Mouse (Mus musculus) cerebellum, postnatal 25 days (tissue): ENCODE measurements around the gene Sppl2b.
"Not testable (repeated sequence)": the region's sequence is repeated elsewhere in the genome, so short reads cannot be mapped to it uniquely, and the experiment has no call there.

Experiments used
- DNase-seq, 2 experiments: peaks; one replicate each; pipeline ENCODE4 v3.0.0; 2021; ENCODE audit warnings: mixed read lengths in 2 of 2

Gene Sppl2b

GRCm38 (mm10) chr10:80854913-80855748 is at the start of gene Sppl2b, which contains the start of gene Lsm7:
Gene Sppl2b, plus strand, starts transcription at chr10:80855275.
Gene Lsm7, minus strand, starts transcription at chr10:80855209.
- DNase-seq: peak; percentile 99

DNA sequence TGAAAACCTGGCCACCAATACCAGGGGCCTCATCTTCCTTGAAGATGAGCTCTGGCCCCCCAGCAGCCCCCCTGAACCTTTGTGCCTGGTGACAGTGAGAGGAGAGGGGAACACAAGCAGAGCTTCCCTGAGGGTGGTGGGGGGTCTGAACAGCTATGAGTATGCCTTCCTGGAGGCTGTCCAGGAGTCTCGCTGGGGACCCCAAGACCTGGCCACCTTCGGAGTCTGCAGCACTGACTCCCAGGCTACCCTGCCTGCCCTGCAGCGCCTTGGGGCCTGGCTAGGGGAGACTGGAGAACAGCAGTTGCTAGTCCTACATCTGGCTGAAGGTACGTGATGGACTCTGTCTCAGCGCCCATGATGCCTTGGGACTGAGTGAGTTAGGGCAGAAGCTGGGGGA is 49.8 kb upstream of the Sppl2b start:
- peak; percentile 16 to 47 for DNase-seq

DNA sequence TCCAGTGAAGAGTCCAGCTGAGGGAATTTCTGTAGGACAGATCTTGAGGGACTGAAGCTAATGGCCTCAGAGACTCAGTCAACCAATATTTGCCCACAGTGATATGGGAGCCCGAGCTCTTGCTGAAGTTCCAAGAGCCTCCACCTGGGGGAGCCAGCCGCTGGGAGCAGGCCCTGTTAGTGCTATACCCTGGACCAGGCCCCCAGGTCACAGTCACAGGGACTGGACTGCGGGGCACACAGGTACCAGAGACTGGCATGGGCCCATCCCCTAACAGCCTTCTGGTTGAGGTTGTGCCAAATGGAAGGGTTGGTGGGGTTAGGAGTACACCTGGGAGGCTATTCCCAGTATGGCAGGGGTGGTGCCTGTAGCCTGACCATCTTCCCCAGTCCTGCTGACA is 49.1 kb upstream of the Sppl2b start:
- peak; percentile 92 to 95 for DNase-seq

DNA sequence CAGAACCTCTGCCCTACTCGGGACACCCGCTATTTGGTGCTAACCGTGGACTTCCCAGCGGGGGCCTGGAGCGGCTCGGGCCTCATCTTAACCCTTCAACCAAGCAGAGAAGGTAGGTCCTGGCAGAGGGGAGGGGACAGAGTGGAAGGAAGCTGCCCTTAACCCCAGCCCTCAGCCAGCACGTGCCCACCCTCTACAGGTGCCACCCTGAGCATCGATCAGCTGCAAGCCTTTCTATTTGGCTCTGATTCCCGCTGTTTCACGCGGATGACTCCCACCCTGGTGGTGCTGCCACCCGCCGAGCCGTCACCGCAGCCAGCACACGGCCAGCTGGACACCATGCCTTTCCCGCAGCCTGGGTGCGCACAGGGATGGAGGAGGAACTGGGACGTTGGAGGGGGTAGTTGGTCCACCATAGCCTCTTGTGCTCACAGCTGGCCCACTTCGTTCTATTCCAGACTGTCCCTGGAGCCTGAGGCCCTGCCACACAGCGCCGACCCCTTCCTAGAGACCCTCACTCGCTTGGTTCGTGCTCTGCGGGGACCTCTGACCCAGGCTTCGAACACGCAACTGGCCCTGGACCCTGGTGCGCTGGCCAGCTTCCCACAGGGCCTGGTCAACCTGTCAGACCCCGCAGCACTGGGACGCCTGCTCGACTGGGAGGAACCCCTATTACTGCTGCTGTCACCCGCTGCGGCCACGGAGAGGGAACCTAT is 48.6 kb upstream of the Sppl2b start:
- peak in 1 of 2 experiments; percentile 60 for DNase-seq

- DNase-seq: peak; percentile 91 to 92
Observed at GRCm38 (mm10) chr10:80807057-80807627, 47.9 kb upstream of the Sppl2b start.

DNA sequence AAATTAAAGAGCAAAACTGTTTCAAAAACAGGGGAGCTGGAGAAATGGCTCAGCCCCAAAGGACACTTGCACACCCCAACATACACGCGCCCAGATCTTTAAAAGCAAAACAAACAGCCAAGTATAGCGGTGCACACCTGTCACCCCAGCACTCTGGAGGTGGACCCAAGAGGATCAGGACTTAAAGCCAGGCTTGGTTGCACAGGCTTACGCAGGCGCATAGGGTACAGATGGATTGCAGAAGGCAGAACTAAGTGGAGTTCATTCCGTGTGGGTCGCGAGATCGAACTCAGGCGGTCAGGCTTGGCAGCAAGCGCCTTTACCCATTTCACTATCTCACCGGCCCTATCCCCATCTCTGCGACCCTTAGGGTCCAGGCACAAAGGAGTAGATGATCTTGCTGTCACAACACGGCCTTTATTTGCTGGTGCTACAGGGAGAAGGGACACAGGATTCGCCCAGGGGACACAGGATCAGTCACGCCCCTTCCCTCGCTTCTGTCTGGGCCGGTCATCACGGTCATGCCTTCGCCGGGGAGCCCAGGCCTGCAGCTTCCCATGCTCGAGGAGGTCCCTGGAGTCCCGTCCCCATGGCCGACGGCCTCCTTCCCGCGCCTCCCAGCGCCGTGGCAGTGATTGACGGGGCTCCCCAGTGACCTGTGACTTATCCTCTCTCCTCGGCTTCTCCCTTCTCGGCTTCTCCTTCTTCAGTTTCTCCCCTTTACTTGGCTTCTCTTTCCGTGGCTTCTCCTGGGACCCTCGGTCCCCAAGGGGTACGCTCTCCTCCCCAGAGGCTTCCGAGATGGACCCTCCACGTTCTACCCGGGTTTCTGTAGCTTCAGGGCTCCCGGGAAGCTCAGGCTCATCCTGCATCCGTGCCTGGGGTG is 46.7 kb upstream of the Sppl2b start:
- peak; percentile 37 to 45 for DNase-seq

DNA sequence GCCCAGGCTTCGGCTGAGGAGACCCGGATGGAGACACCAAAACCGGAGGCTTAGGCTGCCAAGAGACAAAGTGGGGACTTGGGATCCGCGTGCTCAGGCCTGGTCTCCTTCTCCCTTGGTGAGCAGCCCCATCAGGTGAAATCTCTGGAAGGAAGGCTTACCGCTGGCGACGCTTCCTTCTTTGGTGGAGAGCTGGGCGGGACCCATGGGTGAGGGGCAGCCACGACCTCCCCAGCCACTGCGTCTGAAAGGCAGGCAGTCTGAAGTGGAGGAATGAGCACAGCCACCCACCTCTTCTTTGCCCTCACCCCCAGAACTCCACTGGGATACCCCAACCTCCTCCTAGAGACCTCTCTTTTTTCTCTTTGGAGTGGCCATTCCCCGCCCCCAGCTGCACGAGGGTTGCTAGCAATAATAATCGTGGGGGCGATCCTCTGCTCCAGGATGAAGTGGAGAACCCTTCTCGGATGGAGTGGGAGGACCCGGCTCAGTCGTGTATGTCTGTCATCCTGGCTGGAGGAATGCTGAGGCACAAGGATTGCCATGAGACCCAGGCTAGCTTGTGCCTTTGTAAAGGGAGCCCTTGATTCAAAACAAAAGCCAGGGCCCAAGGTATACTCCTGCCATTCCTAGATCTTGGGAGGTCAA is 46.0 kb upstream of the Sppl2b start:
- DNase-seq: peak; percentile 27 to 32

DNA sequence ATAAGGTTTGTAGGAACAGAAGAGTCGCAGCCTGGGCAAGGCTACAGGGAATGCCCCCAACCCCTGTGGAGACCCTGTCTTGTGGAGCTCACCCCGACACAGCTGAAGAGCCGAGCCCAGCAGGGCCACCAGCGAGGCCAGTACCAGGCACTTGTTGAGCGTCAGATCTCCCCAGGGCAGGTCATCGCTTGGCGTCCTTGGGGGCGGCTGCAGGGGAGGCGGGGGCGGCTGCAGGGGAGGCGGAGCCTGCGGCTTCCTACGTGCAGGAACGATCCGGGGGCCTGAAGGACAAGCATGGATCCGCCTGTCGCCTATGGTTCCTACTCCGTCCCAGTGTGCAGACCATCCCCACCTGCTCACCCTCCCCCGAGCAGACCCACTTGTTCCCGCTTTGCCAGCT is 45.0 kb upstream of the Sppl2b start:
- DNase-seq: peak in 1 of 2 experiments; percentile 27

GRCm38 (mm10) chr10:80812391-80813041 is 42.6 kb upstream of the Sppl2b start:
- DNase-seq: no peak

DNA sequence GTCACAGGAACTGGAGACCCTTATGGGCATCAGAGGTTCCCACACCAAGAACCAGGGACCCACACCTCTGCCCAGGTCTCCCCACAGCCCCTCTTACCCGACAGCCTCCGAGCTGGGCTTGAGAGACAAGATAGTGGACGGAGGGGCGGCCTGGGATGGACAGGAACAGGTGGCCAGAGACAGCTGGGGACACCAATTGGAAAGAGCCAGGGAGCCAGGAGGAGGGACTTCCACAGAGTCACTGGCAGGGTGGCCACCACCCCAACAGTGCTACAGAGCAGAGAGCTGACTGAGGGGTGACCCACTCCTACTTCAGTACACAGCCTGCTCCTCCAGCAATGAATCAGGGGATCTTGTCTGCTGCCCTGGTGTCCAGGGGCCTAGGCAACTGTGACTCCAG is 41.7 kb upstream of the Sppl2b start, which contains the start of gene Jsrp1:
Gene Jsrp1 (minus strand): TSS at position 133 of the 400 bp plus-strand sequence.
- DNase-seq: no peak

DNA sequence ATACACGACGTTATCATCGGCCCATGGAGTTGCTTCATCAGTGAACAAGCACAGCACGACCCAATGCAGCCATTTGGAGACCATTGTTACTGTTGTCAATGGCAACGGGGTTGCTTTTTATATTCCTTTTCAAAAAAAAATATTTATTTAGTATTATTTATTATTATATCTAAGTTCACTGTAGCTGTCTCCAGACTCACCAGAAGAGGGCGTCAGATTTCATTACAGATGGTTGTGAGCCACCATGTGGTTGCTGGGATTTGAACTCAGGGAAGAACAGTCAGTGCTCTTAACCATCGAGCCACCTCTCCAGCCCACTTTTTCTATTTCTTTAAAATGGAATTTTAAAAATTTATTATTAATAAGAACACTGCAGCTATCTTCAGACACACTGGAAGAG is 40.3 kb upstream of the Sppl2b start:
- DNase-seq: no peak

- DNase-seq: not testable (repeated sequence)
Observed at GRCm38 (mm10) chr10:80816303-80816702, 38.8 kb upstream of the Sppl2b start.

DNA sequence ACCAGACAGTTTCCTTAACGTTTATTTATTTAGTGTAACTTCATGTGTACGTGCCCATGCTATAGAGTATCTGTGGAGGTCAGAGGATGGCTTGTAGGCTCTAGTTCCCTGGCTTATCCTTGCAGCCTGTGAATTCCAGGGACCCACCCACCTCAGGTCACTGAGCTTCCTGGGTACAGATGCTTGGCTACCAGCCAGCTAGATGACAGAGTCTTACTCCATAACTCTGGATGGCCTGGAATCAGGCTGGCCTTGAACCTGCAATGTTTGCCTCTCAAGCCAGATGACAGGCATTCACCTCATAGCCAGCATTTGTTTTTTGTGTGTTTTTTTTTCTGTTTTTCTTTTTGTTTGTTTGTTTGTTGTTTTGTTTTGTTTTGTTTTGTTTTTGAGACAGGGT is 37.9 kb upstream of the Sppl2b start:
- DNase-seq: no peak

DNA sequence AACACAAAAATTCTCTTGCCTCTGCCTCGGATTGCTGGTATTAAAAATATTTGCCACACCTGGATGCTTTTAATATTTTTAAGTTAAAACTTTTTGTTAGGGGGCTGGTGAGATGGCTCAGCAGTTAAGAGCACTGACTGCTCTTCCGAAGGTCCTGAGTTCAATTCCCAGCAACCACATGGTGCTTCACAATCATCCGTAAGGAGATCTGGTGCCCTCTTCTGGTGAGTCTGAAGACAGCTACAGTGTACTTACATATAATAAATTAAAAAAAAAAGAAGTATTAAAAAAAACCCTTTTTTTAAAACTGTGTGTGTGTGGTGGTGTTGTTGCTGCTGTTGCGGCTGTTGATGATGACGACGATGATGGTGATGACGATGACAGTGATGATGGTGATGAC is 37.1 kb upstream of the Sppl2b start:
- DNase-seq: not testable (repeated sequence)

DNA sequence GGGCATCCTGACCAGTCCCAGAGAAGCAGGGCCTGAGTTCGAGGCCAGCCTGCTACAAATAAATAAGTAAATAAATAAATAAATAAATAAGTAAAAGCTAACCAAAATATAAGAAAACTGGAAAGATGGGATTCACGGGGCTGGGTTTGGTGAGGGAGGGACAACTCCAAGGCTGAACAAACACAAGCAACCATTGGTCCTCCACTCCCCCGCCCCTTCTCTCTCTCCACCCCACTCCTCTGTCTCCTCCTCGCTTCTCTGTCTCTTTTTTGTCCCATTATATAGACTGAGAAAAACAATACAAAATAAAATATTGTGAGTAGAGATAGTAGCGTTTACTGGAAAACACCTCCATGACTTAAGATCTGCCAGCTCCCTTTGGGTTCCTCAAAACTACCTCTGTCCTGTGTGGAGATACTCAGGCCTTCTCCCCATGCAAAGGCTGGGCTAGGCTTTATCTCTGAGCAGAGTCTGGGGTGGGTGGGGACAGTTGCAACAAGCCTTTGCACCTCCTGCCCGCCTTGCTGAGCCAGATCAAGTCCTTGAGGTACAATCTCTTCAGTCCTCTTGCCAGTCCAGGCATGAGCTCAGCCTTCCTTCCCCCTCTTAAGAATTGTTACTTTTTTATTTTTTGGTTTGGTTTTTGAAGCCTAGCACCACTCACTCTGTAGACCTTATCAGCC is 36.3 kb upstream of the Sppl2b start:
- no peak for DNase-seq

DNA sequence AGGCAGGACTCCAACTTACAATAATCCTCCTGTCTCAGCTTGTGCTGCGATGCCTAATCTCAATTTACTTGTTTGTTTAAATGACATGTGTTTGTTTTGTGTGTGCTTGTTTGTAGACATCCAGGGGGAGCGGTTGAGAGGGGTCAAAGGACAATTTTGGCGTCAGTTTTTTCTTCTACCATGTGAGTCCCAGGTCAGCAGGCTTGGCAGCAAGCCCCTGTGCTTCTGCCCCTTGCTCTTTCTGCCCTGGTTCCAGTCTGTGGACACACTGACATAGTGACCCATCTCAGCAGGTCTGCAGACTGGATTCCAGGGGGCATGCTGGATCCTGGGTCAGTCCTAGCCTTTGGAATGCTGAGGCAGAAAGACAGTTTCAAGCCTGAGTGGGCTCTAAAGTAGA is 35.7 kb upstream of the Sppl2b start:
- no peak for DNase-seq

- DNase-seq: peak; percentile 31 to 63
Observed at GRCm38 (mm10) chr10:80821991-80822390, 33.1 kb upstream of the Sppl2b start.

GRCm38 (mm10) chr10:80822528-80822927 is 32.5 kb upstream of the Sppl2b start:
- DNase-seq: no peak

- DNase-seq: no peak
Observed at GRCm38 (mm10) chr10:80823316-80823715, 31.8 kb upstream of the Sppl2b start.

- DNase-seq: no peak
Observed at GRCm38 (mm10) chr10:80823847-80824643, 31.0 kb upstream of the Sppl2b start.
